Mouse (Mus musculus): ENCODE data around the gene 6430571L13Rik. TPM values are rescaled to one million over a fixed set of nuclear protein-coding genes. Genes with fewer than 3 reads are reported as not detected.

The 6430571L13Rik gene
- polyA plus RNA-seq, 1 experiment from 2014 or later = 0.09 TPM

GRCm38 (mm10) chr9:107340911-107341645 lies 676 bp downstream of the 6430571L13Rik start:
- Histone ChIP-seq H3K4me2 (peak overlapping the region; percentile 84), H3K4me3 (replicated peaks) (peak overlapping the region; percentile 63), H3K36me3 (no peaks in the 10 kb centered on the region), H3K4me1 (replicated peaks) (peaks cover 28% of the 10 kb centered on the region), H3K27me3 (peaks cover 40% of the 10 kb centered on the region), H3K9ac (peak overlapping the region; percentile 67), H3K27ac (no peak overlapping the region), H3K9me3 (replicated peaks) (no peaks in the 10 kb centered on the region)
- ATAC-seq (ENCODE audit: low read depth) (no peak), DNase-seq (no peak)
- 43% methylated on average over 12 of the region's 12 CpGs for whole genome bisulfite sequencing (ENCODE audit: insufficient replicate concordance)

GRCm38 (mm10) chr9:107342201-107342709 lies 1.9 kb downstream of the 6430571L13Rik start:
- no peak overlapping the region for H3K4me3 ChIP-seq (replicated peaks)
- H3K9me3 ChIP-seq (replicated peaks) = no peaks in the 10 kb centered on the region
- 68% methylated on average over 11 of the region's 11 CpGs for WGBS (ENCODE audit: insufficient replicate concordance)
- no peaks in the 10 kb centered on the region for H3K36me3 ChIP-seq
- H3K9ac ChIP-seq = no peak overlapping the region
- DNase-seq (no peak), ATAC-seq (ENCODE audit: low read depth) (no peak)
- no peak overlapping the region for H3K27ac ChIP-seq
- peaks cover 25% of the 10 kb centered on the region for H3K4me1 ChIP-seq (replicated peaks)
- H3K27me3 ChIP-seq = peaks cover 40% of the 10 kb centered on the region
- no peak overlapping the region for H3K4me2 ChIP-seq

GRCm38 (mm10) chr9:107343146-107343943 lies 2.9 kb downstream of the 6430571L13Rik start:
- Histone ChIP-seq H3K4me1 (replicated peaks) (peaks cover 16% of the 10 kb centered on the region), H3K27ac (no peak overlapping the region), H3K4me2 (no peak overlapping the region), H3K4me3 (replicated peaks) (no peak overlapping the region), H3K27me3 (peaks cover 40% of the 10 kb centered on the region), H3K36me3 (no peaks in the 10 kb centered on the region), H3K9ac (no peak overlapping the region), H3K9me3 (replicated peaks) (no peaks in the 10 kb centered on the region)
- WGBS (ENCODE audit: insufficient replicate concordance) = 50% methylated on average over 8 of the region's 8 CpGs
- no peak for ATAC-seq (ENCODE audit: low read depth)
- DNase-seq = no peak

GRCm38 (mm10) chr9:107344027-107344426 lies 3.6 kb downstream of the 6430571L13Rik start:
- WGBS (ENCODE audit: insufficient replicate concordance) = 50% methylated on average over 6 of the region's 6 CpGs
- DNase-seq = no peak

GRCm38 (mm10) chr9:107346081-107346480 lies 5.7 kb downstream of the 6430571L13Rik start:
- no peak for DNase-seq
- H3K4me1 ChIP-seq (replicated peaks) = peaks cover under 1% of the 10 kb centered on the region
- ATAC-seq (ENCODE audit: low read depth) = no peak
- no peaks in the 10 kb centered on the region for H3K36me3 ChIP-seq
- WGBS (ENCODE audit: insufficient replicate concordance) = 80% methylated on average over 8 of the region's 8 CpGs
- H3K4me2 ChIP-seq = no peak overlapping the region
- peaks cover 40% of the 10 kb centered on the region for H3K27me3 ChIP-seq
- no peak overlapping the region; the same call in 1 of the 2 replicates for H3K9ac ChIP-seq
- no peak overlapping the region for H3K4me3 ChIP-seq (replicated peaks)
- no peak overlapping the region for H3K27ac ChIP-seq
- no peaks in the 10 kb centered on the region for H3K9me3 ChIP-seq (replicated peaks)

More at GRCm38 (mm10) chr9:107344027-107344426, 3.6 kb downstream of the 6430571L13Rik start:
- Histone ChIP-seq H3K9me3 (replicated peaks) (no peaks in the 10 kb centered on the region), H3K9ac (no peak overlapping the region), H3K36me3 (no peaks in the 10 kb centered on the region), H3K4me1 (replicated peaks) (peaks cover 10% of the 10 kb centered on the region), H3K4me3 (replicated peaks) (no peak overlapping the region), H3K27ac (no peak overlapping the region), H3K27me3 (peaks cover 40% of the 10 kb centered on the region), H3K4me2 (no peak overlapping the region)
- ATAC-seq (ENCODE audit: low read depth) = no peak

- 53% methylated on average over 9 of the region's 9 CpGs for WGBS (ENCODE audit: insufficient replicate concordance)
- peaks cover 30% of the 10 kb centered on the region for H3K27me3 ChIP-seq
Observed at GRCm38 (mm10) chr9:107347586-107348183, 7.3 kb downstream of the 6430571L13Rik start.

GRCm38 (mm10) chr9:107349321-107349720 lies 8.9 kb downstream of the 6430571L13Rik start:
- H3K4me3 ChIP-seq (replicated peaks) = no peak overlapping the region
- H3K27ac ChIP-seq = no peak overlapping the region
- DNase-seq (no peak), ATAC-seq (ENCODE audit: low read depth) (no peak)
- WGBS (ENCODE audit: insufficient replicate concordance) = 57% methylated on average over 7 of the region's 7 CpGs
- H3K36me3 ChIP-seq = no peaks in the 10 kb centered on the region
- H3K4me2 ChIP-seq = no peak overlapping the region
- peaks cover 23% of the 10 kb centered on the region; the same call in 1 of the 2 replicates for H3K27me3 ChIP-seq
- no peak overlapping the region for H3K9ac ChIP-seq
- H3K9me3 ChIP-seq (replicated peaks) = no peaks in the 10 kb centered on the region
- no peaks in the 10 kb centered on the region for H3K4me1 ChIP-seq (replicated peaks)

More at GRCm38 (mm10) chr9:107347586-107348183, 7.3 kb downstream of the 6430571L13Rik start:
- Histone ChIP-seq H3K36me3 (no peaks in the 10 kb centered on the region), H3K4me1 (replicated peaks) (no peaks in the 10 kb centered on the region), H3K4me2 (no peak overlapping the region), H3K4me3 (replicated peaks) (no peak overlapping the region), H3K27ac (no peak overlapping the region), H3K9ac (no peak overlapping the region), H3K9me3 (replicated peaks) (no peaks in the 10 kb centered on the region)
- ATAC-seq (ENCODE audit: low read depth) = no peak
- no peak for DNase-seq

GRCm38 (mm10) chr9:107354826-107355225 lies 14.4 kb downstream of the 6430571L13Rik start:
- no peak overlapping the region for H3K4me2 ChIP-seq
- H3K9me3 ChIP-seq (replicated peaks) = no peaks in the 10 kb centered on the region
- no peaks in the 10 kb centered on the region for H3K36me3 ChIP-seq
- H3K27ac ChIP-seq = no peak overlapping the region
- WGBS (ENCODE audit: insufficient replicate concordance) = 42% methylated on average over 1 of the region's 1 CpGs
- H3K4me1 ChIP-seq (replicated peaks) = no peaks in the 10 kb centered on the region; the same call in 1 of the 2 replicates
- no peak overlapping the region for H3K9ac ChIP-seq
- H3K4me3 ChIP-seq (replicated peaks) = no peak overlapping the region
- no peak for ATAC-seq (ENCODE audit: low read depth)
- no peak for DNase-seq
- peaks cover 45% of the 10 kb centered on the region for H3K27me3 ChIP-seq

GRCm38 (mm10) chr9:107355870-107356765 lies 15.7 kb downstream of the 6430571L13Rik start:
- no peak overlapping the region for H3K9ac ChIP-seq
- no peak overlapping the region for H3K4me3 ChIP-seq (replicated peaks)
- peaks cover 39% of the 10 kb centered on the region for H3K27me3 ChIP-seq
- H3K4me1 ChIP-seq (replicated peaks) = peaks cover 8% of the 10 kb centered on the region
- H3K4me2 ChIP-seq = no peak overlapping the region
- DNase-seq (peak; percentile 50), ATAC-seq (ENCODE audit: low read depth) (no peak)
- no peaks in the 10 kb centered on the region for H3K9me3 ChIP-seq (replicated peaks)
- H3K36me3 ChIP-seq = no peaks in the 10 kb centered on the region
- no peak overlapping the region for H3K27ac ChIP-seq
- 32% methylated on average over 6 of the region's 7 CpGs for WGBS (ENCODE audit: insufficient replicate concordance)

GRCm38 (mm10) chr9:107357651-107358050 lies 17.2 kb downstream of the 6430571L13Rik start:
- Histone ChIP-seq H3K4me3 (replicated peaks) (no peak overlapping the region), H3K9ac (no peak overlapping the region), H3K36me3 (no peaks in the 10 kb centered on the region), H3K9me3 (replicated peaks) (no peaks in the 10 kb centered on the region), H3K27ac (no peak overlapping the region), H3K4me1 (replicated peaks) (peaks cover 9% of the 10 kb centered on the region), H3K27me3 (peaks cover 38% of the 10 kb centered on the region), H3K4me2 (no peak overlapping the region)
- WGBS (ENCODE audit: insufficient replicate concordance) = 24% methylated on average over 5 of the region's 5 CpGs
- ATAC-seq (ENCODE audit: low read depth) = peak; percentile 24; the same call in 1 of the 2 replicates
- peak; percentile 63 for DNase-seq

Data from liver, embryonic 13.5 days (tissue).